Mouse (Mus musculus) thymus, adult 2 months (tissue): ENCODE results near the gene Ankrd26. TPM values are rescaled to one million over a fixed set of nuclear protein-coding genes. Genes with fewer than 3 reads are reported as not detected.

Experiments used
- DNase-seq: peaks from one replicate; pipeline ENCODE4 v3.0.0; 2021
- H3K27ac ChIP-seq: fragments of 200-500 bp; 2 replicates; pipeline ENCODE4 v1.5.1; 2012; ENCODE audit warnings: low read length, control low read depth; ENCODE audit not compliant: control insufficient read depth, insufficient read depth
- H3K27me3 ChIP-seq: fragments of 200-500 bp; 2 replicates; pipeline ENCODE4 v1.6.1; 2012; ENCODE audit warnings: mild to moderate bottlenecking, low read length, moderate library complexity, mixed read lengths; ENCODE audit not compliant: control insufficient read depth, insufficient read depth
- H3K36me3 ChIP-seq: fragments of 200-500 bp; 2 replicates; pipeline ENCODE4 v1.6.1; 2012; ENCODE audit warnings: mild to moderate bottlenecking, low read length, moderate library complexity; ENCODE audit not compliant: control insufficient read depth, insufficient read depth
- H3K4me1 ChIP-seq: fragments of 200-500 bp; replicated peaks from 2 replicates; pipeline ENCODE4 v1.6.1; 2012; ENCODE audit warnings: low read length; ENCODE audit not compliant: control insufficient read depth, insufficient read depth
- H3K4me3 ChIP-seq: fragments of 200-500 bp; 2 replicates; pipeline ENCODE4 v1.5.1; 2012; ENCODE audit warnings: mild to moderate bottlenecking, low read length, control low read depth, moderate library complexity; ENCODE audit not compliant: control insufficient read depth, insufficient read depth
- CTCF ChIP-seq: fragments of 200-500 bp; IDR thresholded peaks from 2 replicates; pipeline ENCODE4 v1.5.1; 2012; ENCODE audit warnings: mild to moderate bottlenecking, control low read depth, low read length, moderate library complexity, borderline replicate concordance; ENCODE audit not compliant: control insufficient read depth, poor library complexity, insufficient read depth; ENCODE audit errors: extremely low read depth
- POLR2A ChIP-seq: fragments of 200-500 bp; IDR thresholded peaks from 2 replicates; pipeline ENCODE4 v1.6.1; 2012; ENCODE audit warnings: mild to moderate bottlenecking, low read length, control low read depth, moderate library complexity; ENCODE audit not compliant: control insufficient read depth, poor library complexity, insufficient read depth; ENCODE audit errors: extremely low read depth
- WGBS: fragments of 180-500 bp; shearing (Covaris S2); methylation state at CpG from one replicate; pipeline ENCODE4 v1.1.7; 2018; 5-methylcytosine and 5-hydroxymethylcytosine counted together
- polyA plus RNA-seq: library from polyadenylated mRNA; depleted of rRNA; stranded (reverse); fragments of >200 nt; gene quantifications from 2 replicates; pipeline ENCODE4 v1.2.3, GENCODE M21; 2012; rRNA removed

Gene Ankrd26
- 2.8 and 3.1 TPM in 2 replicates for polyA plus RNA-seq

DNA sequence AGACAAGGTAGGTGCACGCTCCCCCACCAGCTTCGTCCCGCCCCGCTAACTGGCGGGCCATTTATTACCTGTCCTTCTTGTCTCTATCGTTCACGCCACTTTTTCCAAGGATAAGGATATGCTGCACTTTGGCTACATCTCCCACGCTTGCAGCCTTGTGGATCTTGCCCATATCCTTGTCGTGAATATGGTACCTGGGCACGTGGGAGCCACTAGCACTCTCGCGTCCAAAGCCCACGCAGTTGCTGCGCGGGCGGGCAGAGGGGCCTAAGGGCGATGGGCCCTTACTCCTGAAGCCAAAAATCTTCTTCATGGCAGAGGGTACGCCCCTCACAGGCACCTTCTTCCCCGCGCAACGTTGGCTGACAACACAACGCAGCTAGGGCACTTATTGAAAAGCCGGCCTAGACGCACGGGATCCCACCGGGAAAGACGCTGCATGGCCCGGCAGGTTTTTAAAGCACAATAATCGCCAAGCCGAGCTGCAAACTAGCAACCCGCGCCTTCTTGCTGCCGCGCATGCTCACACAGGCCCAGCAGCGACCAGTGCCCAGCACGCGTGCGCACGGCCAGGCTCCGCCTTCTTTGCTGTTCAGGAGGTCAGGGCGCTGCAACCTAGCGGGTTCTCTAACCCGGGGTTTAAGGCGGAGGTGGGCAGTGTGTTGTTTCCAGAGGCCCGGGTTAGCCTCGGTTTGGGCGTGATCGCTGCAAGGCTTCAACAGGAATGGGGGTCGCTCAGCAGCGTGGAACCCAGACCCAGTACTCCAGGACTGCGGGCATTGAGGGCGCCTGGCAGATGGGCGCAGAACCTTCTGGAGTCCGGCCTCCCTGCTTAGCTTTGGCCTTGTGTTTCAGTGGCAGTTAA, at the start of gene Ankrd26:
Ankrd26 (minus strand) TSS at position 482 of the 865 bp plus-strand sequence.
- peak; percentile 95 for DNase-seq
- peak within 1 kb of the TSS; percentile 69 for H3K4me3 ChIP-seq
- H3K27me3 ChIP-seq, result no peaks in the 10 kb centered on the region
- H3K4me1 ChIP-seq, result peaks cover 3% of the 10 kb centered on the region
- WGBS, result 2% methylated on average over 54 of the region's 54 CpGs
- peaks cover under 1% of the 10 kb centered on the region; the same call in 1 of the 2 replicates for H3K36me3 ChIP-seq
- 0 out of 2 replicates have a peak, but pooled peaks have one; percentile 21 for TF ChIP-seq CTCF
- peak; percentile 41; the same call in 1 of the 2 replicates for TF ChIP-seq POLR2A
- no peak within 1 kb of the TSS for H3K27ac ChIP-seq

DNA sequence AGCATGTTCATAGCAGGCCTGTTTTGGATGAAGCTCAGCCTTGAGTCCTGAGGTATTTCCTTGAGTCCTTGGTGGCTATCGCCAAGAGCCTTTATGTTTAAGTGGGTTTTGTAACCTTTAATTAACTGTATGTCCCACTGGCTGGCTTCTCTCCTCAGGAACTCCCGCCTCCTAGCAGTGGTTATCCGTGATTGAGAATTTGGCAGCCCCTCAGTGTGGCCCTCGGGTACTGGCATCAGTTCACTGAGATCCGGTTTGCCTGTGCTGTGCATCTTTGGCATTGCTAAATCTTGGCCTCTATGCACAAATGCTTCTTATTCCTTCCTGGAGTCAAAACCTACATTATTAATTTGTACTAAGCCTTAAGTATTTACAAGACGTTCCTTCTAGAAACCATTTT, 46.9 kb upstream of the Ankrd26 start:
- no peak for DNase-seq
- Histone ChIP-seq H3K36me3 (no peaks in the 10 kb centered on the region), H3K27me3 (no peaks in the 10 kb centered on the region), H3K27ac (no peak overlapping the region), H3K4me3 (no peak overlapping the region), H3K4me1 (no peaks in the 10 kb centered on the region)
- no peak for TF ChIP-seq CTCF
- TF ChIP-seq POLR2A, result no peak
- 88% methylated on average over 6 of the region's 6 CpGs for WGBS

DNA sequence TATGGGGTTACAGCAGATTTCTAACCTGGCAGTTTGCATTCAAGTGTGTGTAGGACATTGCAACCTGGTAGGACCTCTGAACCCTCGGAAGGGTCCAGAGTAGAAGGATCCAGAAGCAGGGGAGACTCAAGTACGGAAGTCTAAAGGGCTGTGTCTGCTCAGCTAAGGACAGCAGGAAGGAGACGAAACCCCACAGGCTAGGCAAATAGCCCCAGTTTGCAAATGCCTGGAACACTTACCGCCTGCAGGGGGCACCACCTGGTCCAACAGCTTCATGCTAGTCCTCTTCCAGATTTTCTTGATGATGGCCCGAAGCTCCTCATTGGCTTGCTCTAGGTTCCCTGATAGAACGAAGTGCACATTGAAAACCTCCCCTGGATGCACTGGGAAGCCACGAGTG, 43.9 kb upstream of the Ankrd26 start:
- Histone ChIP-seq H3K4me1 (no peaks in the 10 kb centered on the region), H3K27ac (no peak overlapping the region), H3K36me3 (no peaks in the 10 kb centered on the region), H3K4me3 (no peak overlapping the region), H3K27me3 (no peaks in the 10 kb centered on the region)
- DNase-seq, result no peak
- WGBS, result 73% methylated on average over 7 of the region's 7 CpGs
- TF ChIP-seq CTCF, result no peak
- TF ChIP-seq POLR2A, result no peak

DNA sequence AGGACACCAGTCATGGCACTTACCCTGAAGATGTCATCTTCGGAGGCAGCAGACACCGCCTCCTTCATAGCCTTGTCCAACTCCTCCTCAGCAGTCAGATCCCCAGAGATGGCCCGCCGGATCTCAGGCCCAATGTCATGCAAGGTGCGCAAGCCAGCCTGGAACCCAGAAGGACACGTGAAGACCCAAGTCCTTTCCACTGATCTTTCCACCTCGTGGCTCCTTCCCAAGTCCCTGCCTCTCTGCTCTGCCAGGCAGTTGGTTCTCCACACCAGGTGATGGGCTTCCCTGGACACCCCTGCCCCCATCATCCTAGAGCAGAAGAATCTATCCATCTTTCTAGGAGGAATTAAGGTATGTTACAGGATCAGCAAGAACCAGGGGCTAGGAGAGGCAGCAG, 41.8 kb upstream of the Ankrd26 start:
- Histone ChIP-seq H3K27me3 (no peaks in the 10 kb centered on the region), H3K4me1 (no peaks in the 10 kb centered on the region), H3K36me3 (no peaks in the 10 kb centered on the region), H3K27ac (no peak overlapping the region), H3K4me3 (no peak overlapping the region)
- WGBS, result 93% methylated on average over 7 of the region's 7 CpGs
- no peak for TF ChIP-seq POLR2A
- no peak for TF ChIP-seq CTCF
- no peak for DNase-seq

DNA sequence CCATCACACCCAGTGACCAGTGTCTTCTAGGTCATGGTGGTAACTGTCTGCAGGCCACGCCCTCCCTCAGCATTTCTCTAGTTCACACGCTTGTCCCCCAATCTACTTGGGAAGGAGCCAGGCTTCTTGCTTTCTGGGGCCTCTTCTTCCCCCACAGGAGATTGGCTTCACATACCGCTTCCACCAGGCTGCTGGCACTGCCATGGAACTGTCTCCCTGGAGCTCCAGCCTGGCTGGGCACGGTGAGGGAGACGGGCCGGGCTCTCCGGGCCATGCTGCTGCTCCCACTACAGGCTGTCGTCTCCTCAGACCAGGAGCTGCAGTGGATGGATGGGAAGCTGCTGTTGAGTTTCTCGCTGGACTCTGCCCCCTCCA, 33.6 kb upstream of the Ankrd26 start:
- DNase-seq, result no peak
- no peak overlapping the region for H3K4me3 ChIP-seq
- no peaks in the 10 kb centered on the region for H3K36me3 ChIP-seq
- 88% methylated on average over 9 of the region's 9 CpGs for WGBS
- H3K4me1 ChIP-seq, result no peaks in the 10 kb centered on the region
- peaks cover 2% of the 10 kb centered on the region; the same call in 1 of the 2 replicates for H3K27me3 ChIP-seq
- H3K27ac ChIP-seq, result no peak overlapping the region
- TF ChIP-seq POLR2A, result no peak
- TF ChIP-seq CTCF, result no peak

DNA sequence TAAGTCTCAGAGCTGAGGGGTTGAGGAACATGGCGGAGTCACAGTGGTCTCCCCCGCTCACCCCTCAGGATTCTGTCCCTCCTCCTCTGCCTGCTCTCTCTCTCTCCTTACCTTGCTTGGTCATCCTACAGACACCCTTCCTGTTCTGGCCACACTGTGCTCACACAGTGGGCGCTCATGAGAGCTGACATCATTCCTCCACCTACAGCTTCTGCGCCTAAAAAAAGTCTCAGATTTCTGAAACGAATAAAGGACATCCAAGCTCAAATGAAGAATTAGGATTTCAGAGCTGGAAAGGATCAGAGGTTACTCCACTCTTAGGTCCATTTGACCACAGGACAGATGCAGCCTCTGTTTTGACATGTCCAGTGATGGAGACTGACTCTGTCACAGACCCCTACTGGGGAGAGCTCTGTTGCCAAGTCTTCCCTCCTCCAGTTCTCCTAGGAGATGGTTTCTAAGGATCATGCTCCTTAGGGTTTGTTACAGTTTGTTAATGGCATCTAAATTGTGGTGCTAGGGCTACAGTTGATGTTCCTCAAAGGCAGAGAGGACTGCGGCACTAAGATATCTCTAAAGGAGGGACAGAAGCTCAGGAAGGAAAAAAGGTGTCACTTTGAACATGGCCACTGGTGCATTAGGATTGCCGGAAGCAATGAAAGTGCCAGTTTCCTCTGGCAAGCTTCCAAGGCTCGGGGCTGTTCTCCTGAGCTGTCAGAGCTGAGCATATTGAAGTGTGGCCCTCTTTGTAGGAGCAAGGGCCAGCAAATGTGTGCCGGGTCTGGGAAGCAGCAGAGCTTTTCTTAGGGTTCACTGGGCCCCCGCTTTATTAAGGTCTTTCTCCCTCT, 33.0 kb upstream of the Ankrd26 start:
- Histone ChIP-seq H3K4me1 (no peaks in the 10 kb centered on the region), H3K36me3 (no peaks in the 10 kb centered on the region), H3K27ac (no peak overlapping the region), H3K4me3 (no peak overlapping the region), H3K27me3 (peaks cover 2% of the 10 kb centered on the region; the same call in 1 of the 2 replicates)
- no peak for DNase-seq
- WGBS, result 65% methylated on average over 10 of the region's 10 CpGs
- TF ChIP-seq CTCF (no peak), POLR2A (no peak)
